Mouse (Mus musculus): Measurements from ENCODE around the gene Bcl11a.

The Bcl11a gene

DNA sequence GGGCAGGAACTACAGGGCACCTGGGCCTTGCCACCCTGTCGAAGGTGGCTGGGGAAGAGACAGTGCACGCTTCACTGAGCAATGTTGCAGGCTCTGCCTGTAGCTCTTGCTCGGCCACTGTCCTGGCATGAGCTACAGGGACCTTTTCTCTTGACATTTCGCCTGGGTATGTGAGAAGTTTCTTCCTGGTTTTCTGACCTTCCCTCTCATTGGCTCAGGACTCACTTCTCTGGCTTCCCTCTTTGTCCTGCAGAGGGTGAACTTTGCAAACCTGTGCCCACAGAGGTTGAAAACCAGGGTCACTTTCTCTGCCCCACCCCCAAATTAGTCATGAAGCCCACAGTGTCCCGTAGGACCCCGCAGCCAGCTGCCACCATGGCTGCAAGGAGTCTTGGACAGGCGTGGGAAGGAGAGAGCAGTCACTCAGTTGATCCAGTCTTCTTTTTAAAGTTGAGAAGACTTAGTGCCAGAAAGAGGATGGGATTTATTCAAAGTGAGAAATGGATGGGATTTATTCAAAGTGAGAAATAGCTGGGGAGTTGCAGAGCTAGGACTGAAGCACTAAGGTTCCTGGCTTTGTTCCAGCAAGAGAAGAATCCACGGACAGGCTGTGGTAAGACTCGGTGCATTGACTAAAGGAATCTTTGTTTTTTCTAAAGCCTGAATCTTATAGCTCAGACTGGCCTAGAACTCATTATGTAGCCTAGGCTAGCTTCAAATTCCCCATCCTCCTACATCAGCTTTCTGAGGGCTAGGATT, 71.8 kb downstream of the Bcl11a start:
- no peak for DNase-seq (ENCODE audit: low read depth, low spot score)

DNA sequence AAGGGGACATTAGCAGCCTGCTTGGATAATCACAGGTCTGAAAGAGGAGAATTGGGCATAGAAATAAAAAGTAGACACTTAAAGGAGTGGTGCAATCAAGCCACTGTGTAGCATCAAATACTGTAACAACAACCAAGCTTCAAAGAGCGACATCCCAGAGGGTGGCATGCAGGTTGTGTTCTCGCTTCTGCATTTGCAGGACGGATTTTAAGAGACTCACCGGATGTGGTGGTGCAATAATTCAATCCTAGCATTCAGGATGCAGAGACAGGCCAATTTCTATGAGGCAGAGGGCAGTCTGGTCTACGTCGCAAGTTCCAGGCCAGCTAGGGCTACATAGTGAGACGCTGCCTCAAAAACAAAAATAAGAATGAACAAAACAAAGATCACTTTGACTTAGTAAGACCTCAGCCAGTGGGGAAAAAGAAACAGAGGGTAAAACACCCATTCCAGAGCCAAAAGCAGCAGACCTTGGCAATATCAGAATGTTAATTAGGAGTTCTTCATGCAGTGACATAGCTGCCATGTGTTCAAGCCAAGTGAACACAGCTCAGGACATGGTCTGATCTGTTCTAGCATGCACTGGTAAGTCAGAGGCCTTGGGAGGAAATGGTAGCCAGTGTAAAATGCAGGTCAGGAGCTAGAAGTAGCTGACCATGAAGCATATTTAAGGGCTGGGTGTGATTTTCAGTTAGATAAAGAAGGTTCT, 74.4 kb downstream of the Bcl11a start:
- no peak for DNase-seq (ENCODE audit: low read depth, low spot score)

DNA sequence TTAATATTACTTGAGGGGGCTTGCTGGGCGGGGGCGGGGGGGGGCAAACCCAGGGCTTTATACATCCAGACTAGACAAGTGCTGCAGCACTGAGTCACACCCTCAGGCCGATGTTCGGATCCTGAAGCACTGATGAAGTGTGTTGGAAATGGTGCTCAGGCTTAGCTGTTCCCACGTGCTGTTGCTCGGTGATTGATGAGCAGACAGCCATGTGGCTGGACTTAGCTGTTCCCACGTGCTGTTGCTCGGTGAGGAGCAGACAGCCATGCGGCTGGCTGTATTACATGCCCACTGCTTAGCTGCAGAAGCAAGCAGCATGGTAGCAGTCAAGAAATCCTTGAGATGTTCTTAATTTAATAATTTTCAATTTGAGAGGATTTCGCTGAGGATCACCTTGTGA, 75.2 kb downstream of the Bcl11a start:
- DNase-seq (ENCODE audit: low read depth, low spot score): no peak

DNA sequence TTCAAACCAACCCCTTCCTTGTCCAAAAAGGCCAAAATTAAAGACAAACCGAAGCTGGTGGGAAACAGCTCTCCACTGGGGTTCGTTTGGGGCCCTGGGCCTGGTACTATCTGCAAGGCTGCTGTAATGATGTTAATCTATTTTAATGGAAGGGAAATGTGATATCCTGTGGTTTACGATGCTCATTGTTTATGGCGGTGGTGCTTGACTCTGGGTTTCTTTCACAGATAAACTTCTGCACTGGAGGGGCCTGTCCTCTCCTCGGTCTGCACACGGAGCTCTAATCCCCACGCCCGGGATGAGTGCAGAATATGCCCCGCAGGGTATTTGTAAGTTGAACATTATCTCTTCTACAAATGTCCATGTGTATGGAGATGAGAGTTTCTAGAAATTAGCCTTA, 80.2 kb downstream of the Bcl11a start:
- DNase-seq (ENCODE audit: low read depth, low spot score): no peak

DNA sequence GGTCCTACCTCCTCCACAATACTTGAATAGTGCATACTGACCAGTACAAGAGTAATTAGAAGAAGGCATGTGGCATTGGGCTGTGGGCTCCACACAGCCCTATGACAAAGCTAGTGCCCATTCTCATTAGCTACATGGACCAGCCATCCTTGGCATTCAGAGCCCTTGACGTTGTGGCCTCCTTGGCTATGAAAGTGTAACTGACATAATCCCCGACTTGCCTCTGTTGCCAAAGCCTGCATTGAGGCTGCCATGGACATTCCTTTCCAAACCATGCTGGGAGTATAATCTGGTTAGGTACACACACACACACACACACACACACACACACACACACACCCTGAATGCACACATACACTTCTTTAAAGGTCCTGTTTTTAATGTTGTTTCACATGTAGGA, 81.8 kb downstream of the Bcl11a start:
- DNase-seq (ENCODE audit: low read depth, low spot score): no peak

DNA sequence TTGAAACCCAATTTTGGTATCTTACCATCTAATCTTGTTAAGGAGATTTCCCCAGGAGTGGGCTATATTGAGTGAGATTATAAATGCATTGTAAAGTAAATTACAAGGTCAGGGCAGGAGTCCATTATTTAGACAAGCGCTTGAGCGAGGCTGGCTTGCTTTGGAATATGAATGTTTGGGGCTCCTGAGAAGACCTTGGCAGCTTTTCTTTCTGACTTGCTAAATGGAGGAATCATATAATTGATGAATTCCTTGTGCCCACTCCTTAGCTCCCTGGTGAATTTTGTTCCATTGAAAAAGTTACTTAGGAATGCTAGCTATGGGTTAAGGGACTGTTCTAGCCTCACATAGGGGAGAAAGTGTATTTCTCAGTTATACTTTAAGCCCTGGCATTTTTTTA, 83.6 kb downstream of the Bcl11a start:
- DNase-seq (ENCODE audit: low read depth, low spot score): no peak

DNA sequence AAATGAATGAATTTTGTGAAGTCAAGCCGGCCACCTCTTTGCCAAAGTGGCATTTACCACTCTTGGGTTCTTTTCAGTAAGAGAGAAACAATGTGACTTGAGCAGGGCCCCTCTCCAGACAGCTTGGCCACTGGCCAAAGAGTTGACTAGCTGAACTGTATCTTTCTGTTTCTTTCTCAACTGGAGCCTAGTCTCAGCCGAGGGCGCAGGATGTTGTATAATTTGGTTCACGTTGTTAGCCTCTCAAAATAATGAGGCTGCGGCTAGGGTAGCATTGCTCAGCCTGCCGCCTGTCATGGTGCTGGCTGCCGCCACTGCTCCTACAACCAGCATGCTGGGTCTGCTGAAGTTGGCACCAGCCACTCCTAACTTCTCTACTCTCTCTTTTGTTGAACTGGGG, 84.2 kb downstream of the Bcl11a start:
- no peak for DNase-seq (ENCODE audit: low read depth, low spot score)

DNA sequence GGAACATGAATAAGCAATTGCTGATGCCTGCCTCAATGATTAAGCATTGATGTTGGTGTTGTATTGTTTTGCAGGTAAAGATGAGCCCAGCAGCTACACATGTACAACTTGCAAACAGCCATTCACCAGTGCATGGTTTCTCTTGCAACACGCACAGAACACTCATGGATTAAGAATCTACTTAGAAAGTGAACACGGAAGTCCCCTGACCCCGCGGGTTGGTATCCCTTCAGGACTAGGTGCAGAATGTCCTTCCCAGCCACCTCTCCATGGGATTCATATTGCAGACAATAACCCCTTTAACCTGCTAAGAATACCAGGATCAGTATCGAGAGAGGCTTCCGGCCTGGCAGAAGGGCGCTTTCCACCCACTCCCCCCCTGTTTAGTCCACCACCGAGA, 85.2 kb downstream of the Bcl11a start:
- no peak for DNase-seq (ENCODE audit: low read depth, low spot score)

DNA sequence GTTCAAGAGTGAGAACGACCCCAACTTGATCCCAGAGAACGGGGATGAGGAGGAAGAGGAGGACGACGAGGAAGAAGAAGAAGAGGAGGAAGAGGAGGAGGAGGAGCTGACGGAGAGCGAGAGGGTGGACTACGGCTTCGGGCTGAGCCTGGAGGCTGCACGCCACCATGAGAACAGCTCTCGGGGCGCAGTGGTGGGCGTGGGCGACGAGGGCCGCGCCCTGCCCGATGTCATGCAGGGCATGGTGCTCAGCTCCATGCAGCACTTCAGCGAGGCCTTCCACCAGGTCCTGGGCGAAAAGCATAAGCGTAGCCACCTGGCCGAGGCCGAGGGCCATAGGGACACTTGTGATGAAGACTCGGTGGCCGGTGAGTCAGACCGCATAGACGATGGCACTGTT, 86.2 kb downstream of the Bcl11a start:
- no peak for DNase-seq (ENCODE audit: low read depth, low spot score)

DNA sequence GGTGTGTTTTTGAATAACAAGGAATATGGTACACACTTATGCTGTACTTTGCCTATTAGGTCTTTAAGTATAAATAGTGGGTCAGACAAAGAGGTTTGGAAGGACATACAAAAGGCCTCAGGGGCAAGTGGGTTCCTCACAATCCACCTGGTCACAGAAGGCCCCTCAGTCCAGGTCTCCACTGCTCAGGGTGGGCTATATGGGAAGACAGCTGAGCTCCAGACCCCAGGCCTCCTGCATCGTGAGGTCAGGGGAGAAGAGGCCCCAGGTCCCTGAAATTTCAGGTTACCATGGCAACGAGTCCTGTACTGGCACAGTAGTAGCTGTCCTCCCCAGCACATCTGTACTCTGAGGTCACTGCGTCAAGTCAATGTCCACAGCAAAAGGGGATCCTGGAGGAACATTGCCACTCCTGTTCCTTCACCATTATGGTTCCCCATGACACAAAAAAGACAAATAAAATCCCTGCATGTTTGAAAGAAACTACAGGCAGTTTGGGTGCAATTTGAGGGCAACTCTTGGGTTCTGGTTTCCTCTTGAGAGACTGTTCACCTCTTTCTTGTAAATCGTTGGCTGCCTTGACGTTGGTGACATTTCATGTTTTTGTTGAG, 93.9 kb downstream of the Bcl11a start:
- no peak for DNase-seq (ENCODE audit: low read depth, low spot score)

DNA sequence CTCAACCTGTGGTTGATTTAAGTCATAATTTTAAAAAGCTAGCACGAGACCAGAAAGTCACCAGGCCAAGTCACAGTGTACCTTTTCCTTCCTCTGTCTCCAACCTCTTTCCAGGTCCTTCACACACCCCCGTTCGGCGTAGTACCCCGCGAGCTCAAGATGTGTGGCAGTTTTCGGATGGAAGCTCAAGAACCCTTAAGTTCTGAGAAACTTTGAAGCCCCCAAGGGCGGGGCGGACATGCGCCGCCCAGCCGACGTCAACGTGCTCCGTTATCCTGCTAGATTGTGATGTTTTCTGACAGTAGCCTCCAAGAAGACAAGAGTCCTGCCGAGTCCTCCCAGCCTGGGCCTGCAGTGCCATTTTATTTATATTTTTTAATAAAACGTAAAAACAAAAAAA, 94.7 kb downstream of the Bcl11a start:
- DNase-seq (ENCODE audit: low read depth, low spot score): no peak

DNA sequence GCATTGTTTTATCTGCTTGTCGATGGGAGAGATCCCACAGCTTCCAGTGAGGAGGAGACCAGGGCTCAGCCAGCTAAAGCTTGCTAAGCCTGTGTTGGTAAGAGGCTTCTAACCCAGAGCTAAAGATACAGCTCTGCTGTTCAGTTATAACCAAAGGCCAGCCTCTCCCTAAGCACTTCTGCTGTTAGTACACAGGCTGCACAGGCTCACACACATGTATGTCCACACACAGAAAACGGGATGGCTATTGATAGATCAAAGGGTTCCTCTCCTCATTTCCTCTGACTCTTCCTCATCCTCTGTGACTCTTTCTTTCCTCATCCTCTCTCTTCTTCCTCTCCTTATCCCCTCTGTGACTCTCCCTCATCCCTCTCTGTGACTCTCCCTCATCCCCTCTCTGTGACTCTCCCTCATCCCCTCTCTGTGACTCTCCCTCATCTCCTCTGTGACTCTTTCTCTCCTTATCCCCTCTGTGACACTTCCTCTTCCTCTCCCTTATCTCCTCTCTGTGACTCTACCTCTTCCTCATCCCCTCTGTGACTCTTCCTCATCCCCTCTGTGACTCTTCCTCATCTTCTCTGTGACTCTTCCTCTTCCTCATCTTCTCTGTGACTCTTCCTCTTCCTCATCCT, 96.4 kb downstream of the Bcl11a start:
- no peak for DNase-seq (ENCODE audit: low read depth, low spot score)

DNA sequence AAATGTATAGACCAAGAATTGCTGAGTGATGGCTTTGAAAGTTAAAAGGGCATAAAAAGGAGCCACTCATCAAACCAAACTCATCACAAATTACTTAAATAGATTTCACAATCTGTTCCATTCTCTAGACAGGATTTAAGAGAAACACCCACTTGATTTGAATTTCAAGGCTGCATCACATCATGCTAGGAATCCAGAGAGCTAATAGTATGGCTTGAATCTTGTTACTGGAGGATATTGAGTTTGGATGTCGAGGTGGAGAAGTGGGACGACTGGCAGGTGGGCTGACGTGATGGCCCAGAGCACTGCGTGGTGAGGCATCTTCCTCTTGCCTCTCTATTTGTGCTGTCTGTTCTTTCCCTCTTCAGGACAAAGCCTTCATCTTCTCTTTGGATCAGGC, 99.6 kb downstream of the Bcl11a start:
- no peak for DNase-seq (ENCODE audit: low read depth, low spot score)

DNA sequence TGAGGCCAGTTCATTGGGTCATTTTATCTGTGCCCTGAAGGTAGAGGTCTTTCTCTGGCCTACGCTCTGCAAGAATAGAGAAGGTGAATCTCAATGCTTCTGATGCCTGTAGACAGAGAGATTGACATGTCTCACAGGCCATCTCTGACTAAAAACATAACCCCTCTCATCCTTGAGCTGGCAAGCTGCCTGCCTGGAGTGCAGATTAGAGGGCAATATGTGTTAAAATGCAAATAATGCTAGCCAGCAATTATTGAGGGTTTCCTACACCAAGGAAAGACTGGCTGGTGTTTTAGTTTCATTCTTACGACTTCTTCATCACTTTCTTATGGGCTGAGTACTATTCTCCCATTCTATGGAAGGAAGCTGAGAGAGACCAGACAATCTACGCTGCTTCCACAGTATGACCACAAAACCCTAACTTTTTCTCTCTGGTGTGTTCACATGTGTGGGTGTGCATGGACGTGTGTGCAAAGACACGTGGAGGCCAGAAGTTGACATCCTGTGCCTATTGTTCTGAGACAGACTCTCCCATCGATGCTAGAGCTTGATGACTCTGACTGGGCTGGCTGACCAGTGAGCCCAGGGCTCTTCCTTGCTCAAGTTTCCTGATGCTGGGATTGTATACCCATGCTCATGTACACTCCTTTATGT, 101.1 kb downstream of the Bcl11a start:
- no peak for DNase-seq (ENCODE audit: low read depth, low spot score)

DNA sequence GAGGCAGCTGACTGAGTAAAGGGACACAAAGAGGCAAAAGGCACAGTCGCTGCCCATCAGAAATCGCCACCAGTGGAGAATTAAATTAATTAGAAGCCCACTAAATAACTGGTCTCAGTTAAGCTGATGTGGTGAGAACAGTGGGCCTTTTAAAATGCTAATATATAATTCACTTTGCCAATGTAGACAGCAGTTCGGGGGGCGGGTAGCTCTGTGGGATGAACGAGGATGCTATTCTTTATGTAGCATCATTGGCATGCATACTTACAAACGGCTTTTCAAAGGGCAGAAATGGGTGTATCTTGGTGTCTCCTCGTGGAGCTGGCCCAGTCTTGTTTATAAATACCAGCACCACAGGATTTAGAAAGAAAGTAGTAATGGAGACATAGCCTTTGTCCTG, 102.2 kb downstream of the Bcl11a start:
- DNase-seq (ENCODE audit: low read depth, low spot score): no peak

DNA sequence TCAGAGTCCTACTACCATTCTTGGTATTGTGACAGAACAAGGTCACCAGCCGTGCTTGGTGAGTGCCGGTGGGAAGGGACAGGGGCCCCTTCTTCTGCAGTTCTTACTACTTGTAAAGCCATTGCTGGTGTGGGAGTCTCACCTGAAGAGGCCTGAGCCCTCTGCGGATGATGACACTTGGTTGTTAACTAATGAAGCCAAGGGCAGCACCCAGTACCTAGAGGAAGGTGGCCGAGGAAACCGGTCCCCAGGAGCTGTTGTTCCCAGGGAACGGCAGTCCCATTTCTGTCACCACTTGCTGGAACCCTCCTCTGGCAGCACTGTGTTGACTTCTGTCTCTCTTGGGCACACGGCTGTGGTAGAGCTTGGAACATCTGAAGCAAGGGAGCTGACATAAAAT, 105.6 kb downstream of the Bcl11a start:
- no peak for DNase-seq (ENCODE audit: low read depth, low spot score)

DNA sequence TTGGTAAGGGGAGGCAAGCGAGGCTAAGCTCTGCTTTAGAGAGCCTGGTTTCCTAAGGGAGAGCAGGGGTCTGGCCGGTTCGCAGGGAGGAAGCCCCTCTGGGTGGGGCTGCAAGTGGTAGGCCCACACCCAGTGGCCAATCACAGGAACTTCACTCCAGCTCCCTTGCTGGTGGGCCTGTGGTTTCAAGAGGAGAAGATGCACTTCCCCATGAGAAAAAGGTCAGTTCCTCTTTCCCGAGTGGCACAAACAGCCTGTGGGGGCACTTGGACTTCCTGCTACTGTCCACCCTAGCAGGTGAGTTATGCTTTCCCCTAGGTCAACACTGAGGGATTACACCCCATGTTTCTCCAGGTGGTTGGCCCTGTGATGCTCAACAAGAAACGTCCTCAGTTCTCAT, 107.1 kb downstream of the Bcl11a start:
- DNase-seq (ENCODE audit: low read depth, low spot score): no peak

DNA sequence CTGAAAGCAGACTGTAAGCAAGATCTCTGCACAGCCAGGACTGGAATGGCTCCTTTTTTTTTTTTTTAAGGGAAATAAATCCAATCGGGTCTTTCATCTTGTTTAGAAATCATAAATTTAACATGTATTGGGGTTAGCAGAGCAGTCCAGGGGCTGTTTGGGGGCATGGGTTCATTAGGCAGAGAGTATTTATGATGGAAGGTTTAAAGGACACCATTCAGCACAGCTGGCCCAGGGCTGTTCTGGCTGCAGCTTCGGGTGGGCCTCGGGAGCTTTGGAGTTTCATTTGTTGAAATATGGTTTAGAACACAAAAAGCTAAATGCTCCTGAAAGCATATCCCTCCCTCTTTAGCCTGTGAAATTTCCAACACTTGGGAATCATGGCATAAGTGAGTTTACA, 112.6 kb downstream of the Bcl11a start:
- DNase-seq (ENCODE audit: low read depth, low spot score): no peak

DNA sequence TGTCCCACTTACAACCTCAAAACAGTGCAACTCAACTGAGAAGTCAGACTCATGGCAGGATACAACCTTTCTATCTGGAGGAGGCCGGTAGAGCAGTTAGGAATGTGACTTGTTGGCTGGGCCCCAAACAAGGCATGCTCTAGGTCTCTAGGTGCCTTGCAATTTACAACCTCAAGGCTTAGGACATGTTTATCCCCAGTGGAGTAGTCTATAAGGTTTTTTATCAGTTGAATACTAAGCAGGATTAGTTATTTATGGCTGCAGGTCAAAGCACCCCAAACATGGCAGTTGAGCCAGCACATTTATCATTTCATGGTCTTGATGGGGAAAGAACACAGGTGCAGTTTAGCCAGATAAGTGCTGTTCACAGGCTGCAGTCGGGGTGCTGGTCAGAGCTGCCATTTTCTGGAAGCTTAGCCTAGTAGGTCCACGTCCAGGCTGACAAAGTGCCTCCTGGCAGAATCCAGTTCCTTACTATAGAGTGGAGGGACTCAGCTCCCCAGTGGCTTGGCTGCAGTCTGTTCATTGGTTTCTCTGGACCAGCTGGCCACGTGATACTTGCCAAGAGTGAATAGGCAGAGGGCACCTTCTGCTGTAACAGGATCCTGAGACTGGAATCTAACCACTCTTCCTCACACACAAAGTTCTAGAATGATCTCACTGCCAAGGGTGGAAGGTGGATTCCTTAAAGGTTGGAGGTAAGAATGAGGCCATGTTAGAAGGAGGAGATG, 118.8 kb downstream of the Bcl11a start:
- no peak for DNase-seq (ENCODE audit: low read depth, low spot score)

DNA sequence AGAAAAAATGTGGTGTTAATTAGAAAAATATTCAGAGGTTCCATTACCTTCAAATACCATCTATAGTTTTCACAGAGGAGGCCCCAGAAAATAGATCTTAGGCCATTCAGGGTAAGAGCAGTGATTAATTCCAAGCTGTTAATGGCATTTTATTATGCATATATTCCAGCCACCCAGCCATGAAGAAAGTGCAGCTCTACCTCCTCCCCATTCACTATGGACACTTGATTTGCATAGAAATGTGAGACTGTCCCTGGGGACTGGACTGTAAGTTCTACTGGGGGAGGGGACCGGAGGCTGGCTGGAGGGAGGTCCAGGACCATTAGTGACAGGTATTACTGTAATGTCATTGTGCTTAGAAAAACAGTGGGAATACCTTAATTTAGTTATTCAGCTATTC, 119.6 kb downstream of the Bcl11a start:
- DNase-seq (ENCODE audit: low read depth, low spot score): no peak

DNA sequence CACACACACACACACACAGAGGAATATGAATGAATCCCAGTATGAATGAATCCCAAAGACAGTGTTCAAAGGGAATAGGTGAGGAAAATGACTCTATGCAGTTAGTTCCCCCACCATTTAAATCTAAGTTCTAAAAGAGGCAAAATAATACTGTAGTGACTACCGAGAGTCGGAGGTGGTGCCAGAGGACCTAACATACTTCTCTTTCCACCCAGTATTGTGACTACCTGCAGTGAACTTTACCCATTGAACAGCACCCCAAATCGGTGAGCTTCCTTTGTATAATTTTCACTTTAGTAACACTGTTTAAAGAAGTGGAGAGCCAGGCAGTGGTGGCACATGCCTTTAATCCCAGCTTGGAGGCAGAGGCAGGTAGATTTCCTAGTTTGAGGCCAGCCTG, 121.7 kb downstream of the Bcl11a start:
- DNase-seq (ENCODE audit: low read depth, low spot score): no peak

All from CD4-positive, CD25-positive, alpha-beta regulatory T cell, adult 2 months (primary cell).